Mouse (Mus musculus) stomach, postnatal 0 days (tissue): ENCODE measurements around the gene Olfr801. TPM values are rescaled to one million over a fixed set of nuclear protein-coding genes. Genes with fewer than 3 reads are reported as not detected.

Experiments
- ATAC-seq: fragments of 200-750 bp; cut with Nextera tagmentation; 2 replicates; pipeline ENCODE4 v1.8.0; 2017; ENCODE audit not compliant: low FRiP score, low TSS enrichment
- DNase-seq: peaks from one replicate; pipeline ENCODE4 v3.0.0-alpha.2; 2016; ENCODE audit warnings: low spot score
- H3K27ac ChIP-seq: fragments of 300-500 bp; sonication (generic); replicated peaks from 2 replicates; pipeline ENCODE4 v1.5.1; 2014; ENCODE audit warnings: mild to moderate bottlenecking, control low read depth
- H3K27me3 ChIP-seq: fragments of 300-500 bp; sonication (generic); 2 replicates; pipeline ENCODE4 v1.6.1; 2014; ENCODE audit warnings: low read length; ENCODE audit not compliant: control insufficient read depth, insufficient read depth
- H3K36me3 ChIP-seq: fragments of 300-500 bp; sonication (generic); 2 replicates; pipeline ENCODE4 v1.6.1; 2014; ENCODE audit warnings: low read length, mixed read lengths; ENCODE audit not compliant: control insufficient read depth, insufficient read depth
- H3K4me1 ChIP-seq: fragments of 300-500 bp; sonication (generic); replicated peaks from 2 replicates; pipeline ENCODE4 v1.6.1; 2014; ENCODE audit warnings: antibody characterized with exemption; ENCODE audit not compliant: control insufficient read depth, insufficient read depth
- H3K4me2 ChIP-seq: fragments of 300-500 bp; sonication (generic); replicated peaks from 2 replicates; pipeline ENCODE4 v1.6.1; 2014; ENCODE audit warnings: low read depth, mild to moderate bottlenecking, control low read depth, moderate library complexity
- H3K4me3 ChIP-seq: fragments of 300-500 bp; sonication (generic); 2 replicates; pipeline ENCODE4 v1.5.1; 2014; ENCODE audit warnings: low read depth, low read length, control low read depth
- H3K9ac ChIP-seq: fragments of 300-500 bp; sonication (generic); 2 replicates; pipeline ENCODE4 v1.6.1; 2014; ENCODE audit warnings: mild to moderate bottlenecking, low read length, control low read depth, mixed read lengths
- H3K9me3 ChIP-seq: fragments of 300-500 bp; sonication (generic); 2 replicates; pipeline ENCODE4 v1.6.1; 2016; ENCODE audit warnings: low read length; ENCODE audit not compliant: control insufficient read depth
- CTCF ChIP-seq: IDR thresholded peaks from 2 replicates; pipeline ENCODE4 v1.5.1; 2016; ENCODE audit warnings: antibody characterized with exemption, low read depth, mild to moderate bottlenecking, moderate library complexity
- EP300 ChIP-seq: optimal IDR thresholded peaks from 2 replicates; pipeline ENCODE3; 2016; ENCODE audit warnings: antibody characterized with exemption
- WGBS: fragments of 180-500 bp; shearing (Covaris S2); extraction: QIAGEN DNeasy Blood & Tissue Kit; methylation state at CpG from one replicate; pipeline ENCODE4 v1.1.7; 2014; 5-methylcytosine and 5-hydroxymethylcytosine counted together
- polyA plus RNA-seq: library from polyadenylated mRNA; unstranded; fragments of >200 nt; fragmentation: Nextera tagmentation; extraction: Ambion mirVana; gene quantifications from 2 replicates; pipeline ENCODE4 v1.2.1, GENCODE M21; 2015

The Olfr801 gene
- polyA plus RNA-seq, 1 experiment from 2014 or later: not detected

- Histone ChIP-seq H3K36me3 (no peaks in the 10 kb centered on the region), H3K4me1 (no peaks in the 10 kb centered on the region), H3K4me2 (no peak within 1 kb of the TSS), H3K27ac (no peak within 1 kb of the TSS), H3K27me3 (no peaks in the 10 kb centered on the region), H3K9ac (no peak within 1 kb of the TSS), H3K4me3 (no peak within 1 kb of the TSS), H3K9me3 (no peaks in the 10 kb centered on the region)
- DNase-seq (no peak), ATAC-seq (no peak)
- TF ChIP-seq CTCF: no peak
- WGBS: 29% methylated on average over 1 of the region's 1 CpGs
Measured at GRCm38 (mm10) chr10:129637184-129637583, 36.5 kb downstream of the Olfr801 start, which contains the start of gene Olfr799. TSS of gene Olfr799 (plus strand) at chr10:129637484.

- Histone ChIP-seq H3K9me3 (no peaks in the 10 kb centered on the region), H3K36me3 (no peaks in the 10 kb centered on the region), H3K4me2 (no peak within 1 kb of the TSS), H3K27me3 (no peaks in the 10 kb centered on the region), H3K27ac (no peak within 1 kb of the TSS), H3K4me1 (no peaks in the 10 kb centered on the region), H3K4me3 (no peak within 1 kb of the TSS), H3K9ac (no peak within 1 kb of the TSS)
- no peak for ATAC-seq
- DNase-seq: no peak
- 75% methylated on average over 1 of the region's 1 CpGs for WGBS
- TF ChIP-seq CTCF (no peak), EP300 (no peak)
Measured at GRCm38 (mm10) chr10:129627834-129628233, 45.8 kb downstream of the Olfr801 start, which contains the start of gene Olfr798. TSS of gene Olfr798 (minus strand) at chr10:129627934.

- Histone ChIP-seq H3K9me3 (no peaks in the 10 kb centered on the region), H3K27me3 (no peaks in the 10 kb centered on the region), H3K4me3 (no peak overlapping the region), H3K4me2 (no peak overlapping the region), H3K27ac (no peak overlapping the region), H3K4me1 (no peaks in the 10 kb centered on the region), H3K36me3 (no peaks in the 10 kb centered on the region), H3K9ac (no peak overlapping the region)
- TF ChIP-seq CTCF (no peak), EP300 (no peak)
- DNase-seq (no peak), ATAC-seq (no peak)
Measured at GRCm38 (mm10) chr10:129623251-129623650, 50.4 kb downstream of the Olfr801 start.

- 13% methylated on average over 1 of the region's 1 CpGs for WGBS
Measured at GRCm38 (mm10) chr10:129621724-129622123, 51.9 kb downstream of the Olfr801 start.

More at GRCm38 (mm10) chr10:129621724-129622123, 51.9 kb downstream of the Olfr801 start:
- Histone ChIP-seq H3K4me3 (no peak overlapping the region), H3K4me2 (no peak overlapping the region), H3K27me3 (no peaks in the 10 kb centered on the region), H3K36me3 (no peaks in the 10 kb centered on the region), H3K9ac (no peak overlapping the region), H3K9me3 (no peaks in the 10 kb centered on the region), H3K4me1 (no peaks in the 10 kb centered on the region), H3K27ac (no peak overlapping the region)
- TF ChIP-seq EP300 (no peak), CTCF (no peak)
- ATAC-seq: no peak
- no peak for DNase-seq

Other genes starting within 250 kb of the Olfr801 start
- 0.06 TPM in 1 of 2 replicates, not detected in the other for gene Olfr786, start 246.6 kb downstream of the Olfr801 start, polyA plus RNA-seq
- not detected in 2 replicates for gene Olfr787, start 212.0 kb downstream of the Olfr801 start, polyA plus RNA-seq
- not detected in 2 replicates for gene Olfr788, start 202.9 kb downstream of the Olfr801 start, polyA plus RNA-seq
- not detected in 2 replicates for gene Olfr789, start 189.1 kb downstream of the Olfr801 start, polyA plus RNA-seq
- not detected in 2 replicates for gene Olfr790, start 175.4 kb downstream of the Olfr801 start, polyA plus RNA-seq
- not detected in 2 replicates for gene Olfr791, start 152.1 kb downstream of the Olfr801 start, polyA plus RNA-seq
- not detected in 2 replicates for gene Olfr792, start 134.7 kb downstream of the Olfr801 start, polyA plus RNA-seq
- not detected in 2 replicates for gene Olfr794, start 106.2 kb downstream of the Olfr801 start, polyA plus RNA-seq
- gene Olfr796, start 61.3 kb downstream of the Olfr801 start, polyA plus RNA-seq: not detected in 2 replicates
- gene Olfr798, start 45.9 kb downstream of the Olfr801 start, polyA plus RNA-seq: not detected in 2 replicates
- not detected in 2 replicates for gene Olfr799, start 36.4 kb downstream of the Olfr801 start, polyA plus RNA-seq
- gene Olfr800, start 16.2 kb downstream of the Olfr801 start, polyA plus RNA-seq: not detected in 2 replicates
- 0.06 TPM in 1 of 2 replicates, not detected in the other for gene Olfr802, start 14.3 kb upstream of the Olfr801 start, polyA plus RNA-seq
- not detected in 2 replicates for gene Olfr803, start 20.4 kb upstream of the Olfr801 start, polyA plus RNA-seq
- not detected in 2 replicates for gene Olfr804, start 29.3 kb upstream of the Olfr801 start, polyA plus RNA-seq
- not detected in 2 replicates for gene Olfr805, start 55.5 kb upstream of the Olfr801 start, polyA plus RNA-seq
- gene Olfr806, start 68.1 kb upstream of the Olfr801 start, polyA plus RNA-seq: not detected in 2 replicates
- not detected in 2 replicates for gene Olfr807, start 83.9 kb upstream of the Olfr801 start, polyA plus RNA-seq
- 0.07 TPM in 1 of 2 replicates, not detected in the other for gene Olfr808, start 91.6 kb upstream of the Olfr801 start, polyA plus RNA-seq
- not detected in 2 replicates for gene Olfr809, start 100.8 kb upstream of the Olfr801 start, polyA plus RNA-seq
- gene Olfr810, start 121.1 kb upstream of the Olfr801 start, polyA plus RNA-seq: not detected in 2 replicates
- not detected in 2 replicates for gene Olfr811, start 130.5 kb upstream of the Olfr801 start, polyA plus RNA-seq
- not detected in 2 replicates for gene Olfr812, start 172.2 kb upstream of the Olfr801 start, polyA plus RNA-seq
- gene Olfr813, start 181.5 kb upstream of the Olfr801 start, polyA plus RNA-seq: not detected in 2 replicates
- not detected in 2 replicates for gene Olfr814, start 206.0 kb upstream of the Olfr801 start, polyA plus RNA-seq
- 0.11 TPM in 1 of 2 replicates, not detected in the other for gene Olfr815, start 232.0 kb upstream of the Olfr801 start, polyA plus RNA-seq
- not detected in 2 replicates for gene Olfr816, start 241.7 kb upstream of the Olfr801 start, polyA plus RNA-seq